Mouse (Mus musculus) urinary bladder, adult 2 months (tissue): ENCODE results near the gene Gas2l1. TPM values are rescaled to one million over a fixed set of nuclear protein-coding genes. Genes with fewer than 3 reads are reported as not detected.

Experiments used
- DNase-seq: peaks from one replicate; pipeline ENCODE4 v3.0.0; 2022; ENCODE audit warnings: low spot score
- polyA plus RNA-seq: library from polyadenylated mRNA; depleted of rRNA; stranded (reverse); fragments of >200 nt; gene quantifications from 2 replicates; pipeline ENCODE4 v1.2.3, GENCODE M21; 2012

Gas2l1 gene
- polyA plus RNA-seq, 1 experiment = 45.8 TPM

DNA sequence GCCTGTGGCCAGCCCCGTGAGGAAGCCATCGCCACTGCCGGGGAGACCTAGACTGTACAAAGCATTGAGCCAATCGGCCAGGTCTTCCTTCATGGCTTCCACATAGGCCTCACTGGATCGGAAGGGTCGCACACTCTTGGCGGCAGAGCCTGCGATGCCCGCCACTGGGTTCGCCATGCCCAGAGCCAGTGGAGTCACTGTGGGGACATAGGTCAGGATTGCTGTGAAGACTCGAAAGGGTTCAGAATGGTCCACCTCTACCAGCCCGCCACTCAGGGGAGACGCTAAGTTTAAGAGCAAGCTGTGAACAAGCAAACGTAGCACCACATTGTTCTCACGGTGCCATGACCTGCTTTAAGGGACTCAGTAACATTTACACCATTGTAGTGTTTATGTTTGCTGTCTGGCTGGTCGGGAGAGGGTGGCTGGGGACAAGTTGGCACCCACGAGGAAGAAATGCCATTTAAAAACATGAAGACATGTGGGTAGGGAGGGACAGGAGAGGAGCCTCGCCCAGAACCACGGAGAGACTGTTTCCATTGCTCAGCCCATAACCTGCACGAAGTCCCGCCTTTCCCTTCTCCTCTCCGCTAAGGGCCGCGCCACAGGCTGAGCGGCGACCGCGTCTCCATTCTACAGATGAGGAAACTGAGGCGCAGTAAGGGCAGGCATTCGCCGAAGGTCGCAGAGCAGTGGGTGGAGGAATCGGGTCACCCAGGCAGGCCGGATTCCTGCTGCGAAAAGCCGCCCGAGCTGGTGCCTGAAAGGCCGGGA is 658 bp downstream of the Gas2l1 start:
- no peak for DNase-seq

- peak; percentile 48 for DNase-seq
Observed at GRCm38 (mm10) chr11:5063561-5064281, 1.4 kb downstream of the Gas2l1 start.

- no peak for DNase-seq
Observed at GRCm38 (mm10) chr11:5062860-5063505, 2.1 kb downstream of the Gas2l1 start.

- no peak for DNase-seq
Observed at GRCm38 (mm10) chr11:5062326-5062725, 2.8 kb downstream of the Gas2l1 start.

DNA sequence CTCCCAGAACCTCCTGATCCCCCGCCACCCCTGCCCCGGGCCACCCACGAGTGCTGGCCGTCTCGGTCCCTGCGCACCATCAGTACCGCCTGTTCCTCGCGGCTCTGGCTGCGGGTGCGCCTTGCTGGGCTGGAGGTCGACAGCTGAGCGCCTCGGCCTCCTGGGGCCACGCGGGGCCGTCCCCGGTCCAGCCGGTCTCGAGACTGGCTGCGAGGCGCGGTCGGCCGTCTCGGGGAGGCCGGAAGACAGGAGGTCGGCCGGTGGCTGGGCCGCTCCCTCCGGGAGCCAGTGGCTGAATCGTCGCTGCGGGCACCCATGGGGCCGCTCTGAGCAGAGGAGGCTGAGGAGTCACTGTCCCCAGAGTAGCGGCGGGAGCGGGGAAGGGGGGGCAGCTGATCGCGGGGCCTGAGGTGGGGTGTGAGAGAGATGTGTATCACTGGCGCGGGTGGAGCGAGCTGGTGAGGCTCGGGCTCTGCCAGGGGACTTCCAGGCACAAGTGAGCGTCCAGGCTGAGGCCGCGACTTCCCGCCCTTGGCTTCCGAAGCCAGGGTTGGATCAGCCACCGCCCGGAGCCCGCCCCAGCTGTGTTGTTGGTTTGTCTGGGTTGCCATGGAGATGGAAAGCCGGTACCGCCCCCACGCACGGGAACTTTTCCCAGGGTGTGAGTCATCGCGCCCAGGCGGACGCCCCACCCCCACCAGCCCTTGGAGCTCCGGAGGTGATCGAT is 3.6 kb downstream of the Gas2l1 start:
- DNase-seq = peak; percentile 95

- no peak for DNase-seq
Observed at GRCm38 (mm10) chr11:5060756-5061412, 4.2 kb downstream of the Gas2l1 start.

GRCm38 (mm10) chr11:5059704-5060156 is 5.4 kb downstream of the Gas2l1 start:
- DNase-seq = no peak

DNA sequence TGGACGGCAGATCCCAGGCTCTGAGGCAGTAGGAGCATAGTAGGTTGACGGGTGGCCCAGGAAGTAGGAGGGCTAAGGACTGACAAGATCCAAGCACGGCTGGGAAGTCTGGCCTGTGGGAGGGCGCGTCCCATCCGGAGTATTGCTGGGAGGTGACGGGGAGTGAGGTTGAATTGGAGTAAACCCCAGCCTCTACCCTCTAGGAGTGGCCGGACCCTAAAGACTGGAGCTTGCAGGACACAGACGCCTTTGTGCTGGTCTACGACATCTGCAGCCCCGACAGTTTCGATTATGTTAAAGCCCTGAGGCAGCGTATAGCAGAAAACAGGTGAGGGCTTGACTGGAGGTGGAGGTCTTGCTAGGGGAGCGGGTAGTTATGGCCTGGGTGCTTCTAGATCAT is 5.9 kb downstream of the Gas2l1 start:
- DNase-seq = no peak

DNA sequence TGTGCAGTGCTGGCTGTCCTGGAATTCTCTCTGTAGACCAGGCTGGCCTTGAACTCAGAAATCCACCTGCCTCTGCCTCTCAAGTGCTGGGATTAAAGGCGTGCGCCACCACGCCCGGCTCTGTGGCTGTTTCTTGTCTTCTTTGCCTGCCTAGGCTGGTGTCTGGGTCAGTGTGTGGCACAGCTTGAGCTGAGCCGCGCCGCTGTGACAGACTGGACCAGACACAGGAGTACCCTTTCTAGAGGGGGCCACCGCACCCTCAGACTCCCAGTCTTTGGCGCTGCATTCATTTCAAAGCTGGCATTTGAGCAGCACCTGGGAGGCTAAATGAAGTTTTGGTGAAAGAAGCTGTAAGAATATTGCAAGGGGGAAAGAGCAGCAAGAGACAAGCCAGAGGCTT is 6.3 kb downstream of the Gas2l1 start:
- no peak for DNase-seq

DNA sequence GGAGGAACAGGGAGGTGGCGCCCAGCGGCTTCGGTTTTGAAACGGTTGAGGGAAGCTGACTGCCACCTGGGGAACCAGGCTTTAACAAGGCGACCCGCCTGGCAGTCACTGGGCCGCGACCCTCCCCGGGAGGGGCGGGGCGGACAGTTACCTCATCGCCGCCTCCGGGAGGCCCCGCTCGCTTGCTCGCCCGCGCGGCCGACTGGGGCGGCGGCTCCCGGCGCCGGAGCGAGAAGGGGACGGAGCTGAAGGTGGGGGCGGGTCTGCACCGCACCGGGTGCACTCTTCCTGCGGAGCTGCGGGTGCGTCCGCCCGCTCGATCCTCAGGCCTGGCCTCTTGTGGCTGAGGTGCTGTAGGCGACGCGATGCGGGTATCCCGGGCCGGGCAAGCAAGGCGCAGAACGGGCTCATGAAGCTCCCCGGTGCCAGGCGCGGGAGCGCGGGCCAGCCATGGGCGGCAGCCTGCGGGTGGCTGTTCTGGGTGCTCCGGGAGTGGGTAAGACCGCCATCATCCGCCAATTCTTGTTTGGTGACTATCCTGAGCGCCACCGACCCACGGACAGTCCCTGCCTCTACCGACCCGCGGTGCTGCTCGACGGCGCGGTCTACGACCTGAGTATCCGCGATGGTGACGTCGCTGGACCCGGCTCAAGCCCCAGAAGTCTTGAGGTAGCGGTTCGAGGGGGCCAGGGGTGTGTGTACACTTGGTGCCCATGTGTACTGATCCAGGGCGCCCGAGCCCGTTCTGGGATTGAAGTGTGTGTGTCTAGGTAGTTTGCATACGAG is 7.1 kb downstream of the Gas2l1 start, which contains the start of gene Rasl10a:
Gene Rasl10a (plus strand): TSS at position 273 of the 786 bp plus-strand sequence.
- no peak for DNase-seq

- DNase-seq = no peak
Observed at GRCm38 (mm10) chr11:5057541-5057855, 7.6 kb downstream of the Gas2l1 start.

DNA sequence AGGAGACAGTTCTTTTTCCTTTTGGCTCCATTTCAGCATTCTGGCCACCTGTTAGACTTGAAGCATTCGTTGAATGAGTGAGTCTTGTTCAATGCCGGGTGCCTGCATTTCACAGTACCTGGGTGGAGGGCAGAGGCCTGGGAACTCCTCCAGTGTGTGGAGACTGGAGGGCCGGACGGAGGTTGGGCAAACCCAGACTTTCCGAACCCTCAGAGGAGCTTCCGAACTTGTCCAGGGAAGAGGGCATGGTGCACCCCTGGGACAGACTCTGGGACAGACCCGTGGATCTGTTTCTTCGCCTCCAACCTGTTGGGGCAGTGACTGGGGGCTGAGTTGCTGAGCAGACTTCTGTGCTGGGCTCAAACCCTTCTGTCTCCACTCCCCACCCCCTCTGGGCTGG is 8.1 kb downstream of the Gas2l1 start:
- no peak for DNase-seq

GRCm38 (mm10) chr11:5055945-5056938 is 8.9 kb downstream of the Gas2l1 start:
- no peak for DNase-seq

DNA sequence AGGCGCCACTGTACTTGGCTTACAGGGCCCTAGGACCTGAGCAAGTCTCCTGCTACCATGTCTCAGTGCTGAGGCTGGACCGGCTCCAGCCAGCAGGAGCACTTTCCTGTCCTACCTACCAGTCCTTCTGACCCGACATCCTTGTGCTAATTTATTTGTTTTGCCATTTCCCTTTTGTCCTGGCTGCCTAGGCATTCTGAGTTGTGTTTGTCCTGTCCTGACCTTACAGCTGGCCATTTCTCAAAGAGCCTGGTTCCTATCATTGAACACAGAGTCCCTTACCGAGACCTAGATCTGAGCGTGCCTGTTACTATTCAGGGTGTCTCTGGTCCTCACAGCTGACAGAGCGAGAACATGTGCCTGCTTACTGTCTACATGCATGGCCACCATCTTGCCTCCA is 10.3 kb downstream of the Gas2l1 start:
- DNase-seq = no peak

- DNase-seq = no peak
Observed at GRCm38 (mm10) chr11:5054151-5054550, 11.0 kb downstream of the Gas2l1 start.

- DNase-seq = no peak
Observed at GRCm38 (mm10) chr11:5052200-5052854, 12.8 kb downstream of the Gas2l1 start.

- DNase-seq = no peak
Observed at GRCm38 (mm10) chr11:5051629-5052028, 13.5 kb downstream of the Gas2l1 start.

GRCm38 (mm10) chr11:5046321-5046926 is 18.7 kb downstream of the Gas2l1 start:
- DNase-seq = no peak
